Mouse (Mus musculus): ENCODE data around the gene Morf4l1.

GRCm38 (mm10) chr9:90145788-90146187 lies 31.2 kb upstream of the Morf4l1 start:
- TF ChIP-seq CTCF (IDR thresholded peaks at IDR 0.05; ENCODE audit: borderline replicate concordance, insufficient read depth, low read depth, low read length) = no peak
- TF ChIP-seq POLR2A (IDR thresholded peaks at IDR 0.05; ENCODE audit: borderline replicate concordance, insufficient read depth, low read length) = no peak

All from cerebellum, adult 2 months (tissue).